Mouse (Mus musculus): ENCODE results near the gene Ddc.

The Ddc gene

DNA sequence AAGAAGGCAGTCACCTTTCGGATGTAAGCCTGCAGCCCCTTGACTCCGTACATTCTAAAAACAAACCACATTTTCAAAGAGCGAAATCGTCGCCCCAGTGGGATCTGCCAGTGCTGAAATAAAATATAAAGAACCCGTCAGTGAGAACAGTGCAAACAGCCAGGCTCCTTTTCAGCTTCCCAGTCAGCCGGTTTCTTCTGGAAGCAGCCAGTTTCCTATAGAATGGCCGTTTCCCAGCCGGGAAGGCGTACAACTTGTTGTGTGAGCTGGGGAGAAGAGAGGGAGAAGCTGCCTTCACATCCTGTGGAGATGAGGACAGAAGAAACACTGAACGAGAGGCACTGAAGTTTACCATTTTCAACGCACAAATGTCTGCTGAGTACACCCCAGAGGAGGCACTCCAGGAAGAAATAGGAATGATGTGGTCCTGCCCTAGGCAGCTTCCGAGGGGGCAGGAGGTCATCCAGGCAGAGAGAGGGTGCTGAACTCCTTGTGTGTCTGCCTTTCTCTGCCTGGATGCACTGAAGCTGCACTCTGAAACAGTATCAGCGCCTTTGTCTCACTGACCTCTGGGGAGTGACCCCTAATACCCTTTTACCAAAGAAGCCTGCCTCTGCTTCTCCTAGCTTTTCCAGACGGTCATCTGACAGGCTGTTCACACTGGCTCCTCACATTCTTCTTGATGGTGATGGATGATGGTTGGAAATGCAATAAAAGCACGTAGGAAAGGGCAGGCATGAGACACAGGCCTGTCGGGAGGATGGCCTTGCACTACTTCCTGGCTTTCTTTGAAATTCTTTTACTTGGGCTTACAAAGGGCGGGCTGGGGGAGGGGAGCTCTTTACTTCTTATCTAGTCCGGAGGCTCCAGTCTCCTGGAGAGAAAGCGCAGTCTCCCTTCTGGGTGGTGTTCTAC is 75.5 kb downstream of the Ddc start:
- no peak for DNase-seq

DNA sequence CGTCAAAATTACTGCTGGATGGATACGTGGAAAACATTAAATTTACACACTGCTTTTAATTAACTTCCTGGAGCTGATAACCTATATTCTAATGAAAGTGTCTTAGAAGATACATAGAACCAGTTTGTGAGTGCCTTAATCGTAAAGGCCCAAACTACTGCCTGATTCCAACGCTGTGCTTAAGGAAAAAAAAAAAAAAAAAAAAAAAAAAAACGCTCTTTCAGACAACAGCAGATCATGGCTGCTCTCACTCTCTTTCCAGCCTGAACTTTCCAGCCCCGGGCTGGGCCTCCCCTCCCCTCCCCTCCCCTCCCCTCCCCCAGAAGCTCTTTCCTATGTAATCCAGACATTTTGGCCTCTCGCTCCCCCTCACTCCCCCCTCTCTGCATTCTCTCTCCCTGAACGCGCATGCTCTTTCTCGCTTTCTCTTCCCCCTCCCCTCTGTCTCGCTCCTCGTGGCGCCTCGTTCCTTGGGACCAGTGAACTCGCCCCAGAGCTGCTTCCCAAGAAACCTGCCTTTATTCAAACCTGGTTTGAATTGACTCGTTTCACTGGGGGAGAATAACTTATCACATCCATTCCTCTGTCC is 76.5 kb downstream of the Ddc start:
- DNase-seq = no peak

DNA sequence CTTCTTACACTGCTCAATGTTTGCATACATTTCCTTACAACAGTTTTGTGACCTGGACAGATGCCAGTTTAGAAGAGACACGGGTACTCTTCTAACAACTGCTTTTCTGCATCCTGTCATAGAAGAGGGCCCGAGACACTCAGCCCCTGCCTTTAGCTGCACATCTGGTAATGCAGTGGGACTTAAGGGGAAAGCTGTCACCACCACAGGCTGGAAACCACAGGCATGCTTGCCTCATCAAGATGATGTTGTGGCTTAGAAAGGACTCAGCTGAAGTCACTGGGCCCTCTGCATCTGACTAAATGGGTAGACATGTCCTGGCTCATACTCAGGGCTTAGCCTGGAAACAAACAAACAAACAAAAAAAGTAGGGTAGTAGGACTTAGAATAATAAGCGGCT is 77.2 kb downstream of the Ddc start:
- peak; percentile 47 for DNase-seq

DNA sequence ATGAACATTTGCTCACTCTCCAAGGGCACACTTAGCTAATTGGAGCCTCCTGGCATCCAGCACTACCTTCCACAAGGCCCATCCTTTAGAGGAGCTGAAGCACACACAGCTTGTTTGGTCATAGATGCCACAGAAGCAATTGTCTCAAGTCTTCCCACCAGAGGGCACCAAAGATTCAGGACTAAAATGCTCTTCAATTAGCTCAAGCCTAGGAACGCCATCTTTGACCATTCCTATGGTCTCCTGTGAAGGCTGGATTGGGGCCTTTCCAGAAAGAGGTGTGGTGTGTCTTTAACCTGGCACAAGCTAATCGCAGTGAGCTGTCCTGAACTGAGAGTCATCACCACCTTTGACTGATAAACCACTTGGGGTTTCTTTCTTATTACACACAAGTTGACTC is 77.7 kb downstream of the Ddc start:
- peak; percentile 78 for DNase-seq

DNA sequence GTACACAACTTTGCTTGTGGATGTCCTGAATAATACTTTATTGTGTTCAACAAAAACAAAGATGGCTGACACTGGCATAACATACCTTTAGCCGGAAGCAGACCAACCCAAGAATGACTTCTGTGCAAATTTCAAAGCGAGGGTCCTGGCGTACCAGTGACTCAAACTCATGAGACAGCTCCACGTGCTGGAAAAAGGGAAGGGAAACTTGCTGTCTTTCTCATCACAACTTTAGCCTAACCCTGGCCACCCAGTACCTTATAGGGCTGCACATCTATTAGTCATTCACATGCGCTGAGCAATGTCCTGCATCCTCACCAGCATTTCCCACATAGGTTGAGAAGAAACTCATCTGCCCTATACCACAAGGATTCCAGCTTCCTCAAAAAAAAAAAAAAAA is 78.7 kb downstream of the Ddc start:
- DNase-seq = no peak

DNA sequence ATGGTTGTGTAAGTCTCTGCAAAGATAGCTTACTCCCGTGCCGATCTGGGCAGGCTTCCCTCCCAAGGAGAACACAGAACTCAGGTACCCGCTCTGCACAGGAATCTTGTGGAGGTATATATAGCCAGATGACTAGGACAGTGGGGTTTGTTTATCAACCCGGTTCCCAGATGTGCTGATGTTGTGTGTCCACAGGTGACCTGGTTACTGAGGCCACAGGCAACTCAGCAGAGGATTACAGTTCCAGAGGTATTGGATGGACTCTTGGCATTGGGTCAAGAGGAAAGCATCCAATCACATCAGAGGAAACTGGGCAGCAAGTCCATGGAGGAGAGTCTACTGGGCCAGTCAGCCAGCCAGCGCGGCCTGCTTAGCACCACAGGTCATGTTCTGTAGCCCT is 79.1 kb downstream of the Ddc start:
- DNase-seq = no peak

DNA sequence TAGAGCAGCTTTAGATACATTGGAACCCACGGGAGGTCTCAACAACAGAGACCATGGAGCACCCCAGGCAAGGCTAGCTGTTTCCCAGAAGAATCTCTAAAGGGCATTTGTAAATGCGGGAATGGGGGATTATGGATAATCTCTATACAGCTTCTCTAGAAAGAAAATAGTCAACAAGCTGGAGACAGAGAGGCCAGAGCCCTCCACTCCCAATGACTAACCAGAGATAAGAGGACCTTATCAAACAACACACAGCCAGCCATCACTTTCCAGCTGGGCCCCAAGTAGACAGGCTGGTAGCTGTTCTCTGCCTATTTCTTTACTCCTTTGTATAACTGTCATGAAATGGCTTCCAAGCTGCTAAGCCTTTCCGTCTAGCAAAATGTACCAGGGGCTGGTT is 82.2 kb downstream of the Ddc start:
- DNase-seq = no peak

DNA sequence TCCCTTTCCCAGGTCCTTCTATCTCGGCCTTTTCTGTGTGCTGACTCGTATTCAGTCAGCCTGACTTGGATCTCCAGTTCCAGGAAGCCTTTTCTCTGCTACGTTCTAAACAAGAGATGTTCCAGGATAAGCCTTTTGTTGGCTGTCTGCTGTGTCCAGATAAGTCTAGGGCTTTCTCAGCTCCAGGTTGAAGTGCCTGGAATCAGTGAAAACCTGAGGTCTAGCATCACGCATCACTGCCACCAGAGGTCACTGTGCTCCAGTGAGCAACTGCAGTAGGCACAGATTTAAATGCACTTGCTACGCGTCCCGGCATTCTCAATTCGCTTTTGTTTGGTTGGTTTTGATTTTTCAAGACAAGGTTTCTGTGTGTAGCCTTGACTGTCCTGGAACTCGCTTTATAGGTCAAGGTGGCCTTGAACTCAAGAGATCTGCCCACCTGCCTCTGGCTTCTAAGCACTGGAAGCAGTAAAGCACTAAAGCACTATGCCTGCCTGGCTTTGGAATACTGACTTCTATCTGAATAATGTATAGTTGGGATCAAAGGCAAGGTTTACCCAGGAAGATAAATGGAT is 86.0 kb downstream of the Ddc start:
- DNase-seq = peak; percentile 77

DNA sequence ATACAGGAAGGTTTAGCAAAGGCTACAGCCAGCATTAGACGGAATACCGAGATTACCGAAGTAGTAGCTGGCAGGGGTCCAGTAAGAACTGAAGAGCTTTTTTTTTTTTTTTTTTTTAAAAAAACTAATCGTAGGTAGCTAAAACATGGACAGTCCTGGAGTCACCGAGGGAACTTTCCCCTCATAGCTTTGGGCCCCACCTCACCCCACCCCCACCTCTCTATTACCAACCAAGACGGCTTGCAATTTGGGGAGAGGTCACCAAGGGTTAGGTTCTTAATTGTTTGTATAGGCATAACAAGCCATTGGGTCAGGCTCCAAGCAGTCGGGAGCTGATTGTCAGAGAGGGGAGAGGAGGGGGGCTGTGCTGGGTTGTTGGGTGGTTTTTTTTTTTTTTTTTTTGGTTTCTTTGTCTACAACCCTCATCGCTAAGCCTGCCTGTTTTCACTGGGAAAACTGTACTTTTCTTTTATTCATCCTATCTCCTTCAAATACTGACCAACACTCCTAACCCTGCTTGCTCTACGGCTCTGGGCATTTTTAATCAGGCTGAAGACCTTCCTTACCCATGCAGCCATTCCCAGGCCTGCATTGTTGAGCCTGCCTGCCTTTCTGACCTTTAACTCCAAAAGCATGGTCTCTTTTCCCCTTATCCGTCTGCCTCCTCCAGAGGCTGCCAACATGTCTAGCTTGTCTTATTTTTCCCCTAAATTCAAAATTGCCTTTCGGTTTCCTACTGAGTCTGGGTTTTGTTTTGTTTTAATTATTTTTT is 88.4 kb downstream of the Ddc start:
- no peak for DNase-seq

DNA sequence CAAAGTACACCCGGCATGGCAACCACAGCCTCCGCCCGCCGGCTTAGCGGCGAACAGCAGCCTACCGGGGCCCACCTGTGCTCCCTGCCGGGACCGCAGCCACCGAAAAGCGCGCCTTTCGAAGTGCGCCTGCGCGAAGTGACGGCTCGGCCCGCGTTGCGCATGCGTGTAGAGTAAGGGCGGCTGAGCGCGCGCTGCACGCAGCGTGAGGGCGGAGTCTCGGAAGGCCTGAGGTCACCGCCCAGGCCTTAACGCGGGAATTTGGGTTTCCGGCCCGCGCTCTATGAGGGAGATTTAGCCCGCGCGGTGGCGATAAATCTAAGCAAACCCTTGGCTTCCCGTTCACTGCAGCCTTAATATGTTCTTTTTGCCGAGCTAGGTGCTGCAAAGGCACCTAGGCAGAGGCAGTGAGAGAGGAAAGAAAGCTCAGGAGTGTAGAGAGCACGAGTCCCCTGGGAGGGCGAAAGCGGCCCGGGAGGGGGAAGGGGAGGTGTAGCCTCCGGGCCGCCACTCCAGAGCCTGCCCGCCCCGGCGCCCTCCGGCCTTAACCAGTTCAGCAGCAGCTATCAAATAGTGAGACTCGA is 89.0 kb downstream of the Ddc start, which contains the start of gene Fignl1:
Gene Fignl1 (minus strand): TSS at position 143 of the 584 bp plus-strand sequence.
- DNase-seq = peak; percentile 98

DNA sequence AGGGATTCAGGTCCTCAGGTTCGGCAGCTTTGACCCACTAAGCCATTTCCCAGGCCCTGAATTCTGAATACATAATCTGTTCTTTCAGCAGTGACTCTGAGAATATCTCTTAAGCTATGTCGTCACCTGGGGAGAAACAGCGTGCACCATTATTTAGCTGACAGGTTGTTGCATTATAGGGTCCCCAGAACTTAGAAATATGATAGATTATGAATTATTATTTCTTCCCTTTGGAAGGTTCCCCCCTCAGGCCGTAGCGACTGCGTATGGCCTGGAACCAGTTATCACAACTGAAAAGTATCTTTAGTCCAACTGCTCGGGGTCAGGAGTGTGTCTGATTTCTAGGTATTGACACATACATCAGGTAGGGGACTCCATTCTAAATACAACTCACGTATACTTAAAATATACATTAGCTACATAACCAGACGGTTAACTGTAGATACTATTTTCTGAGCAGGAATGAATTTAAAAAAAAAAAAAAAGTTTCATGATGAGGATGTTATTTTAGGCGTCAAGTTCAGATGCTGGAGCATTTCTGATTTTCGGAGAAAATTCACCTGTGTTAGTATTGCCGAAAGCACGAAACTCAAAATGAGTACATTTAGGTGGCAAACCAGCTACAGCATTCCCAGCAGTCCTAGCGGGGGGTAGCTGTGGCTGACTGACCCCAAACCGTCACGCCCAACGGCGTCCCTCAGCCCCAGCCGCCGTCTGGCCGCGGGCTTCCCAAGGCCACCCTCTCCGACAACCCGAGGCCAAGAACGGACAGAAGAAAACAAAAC is 89.7 kb downstream of the Ddc start:
- no peak for DNase-seq

DNA sequence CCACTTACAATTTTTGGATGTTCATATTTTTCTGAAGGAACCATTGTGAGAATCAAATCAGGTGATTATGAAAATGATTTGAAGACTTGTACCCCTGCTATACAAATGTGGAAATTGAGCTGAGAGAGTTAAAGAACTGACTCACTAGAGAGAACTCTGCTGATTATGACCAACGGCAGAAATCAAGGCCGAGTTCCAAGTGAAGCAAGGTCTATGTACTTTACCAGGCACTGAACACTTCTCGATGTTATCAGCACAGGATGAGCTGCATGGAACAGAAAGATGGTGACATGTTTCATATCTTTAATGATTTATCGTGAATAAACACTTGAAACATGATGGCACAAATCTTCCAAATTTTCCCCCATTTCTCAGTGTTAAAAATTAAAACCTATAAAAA is 92.0 kb downstream of the Ddc start:
- DNase-seq = no peak

DNA sequence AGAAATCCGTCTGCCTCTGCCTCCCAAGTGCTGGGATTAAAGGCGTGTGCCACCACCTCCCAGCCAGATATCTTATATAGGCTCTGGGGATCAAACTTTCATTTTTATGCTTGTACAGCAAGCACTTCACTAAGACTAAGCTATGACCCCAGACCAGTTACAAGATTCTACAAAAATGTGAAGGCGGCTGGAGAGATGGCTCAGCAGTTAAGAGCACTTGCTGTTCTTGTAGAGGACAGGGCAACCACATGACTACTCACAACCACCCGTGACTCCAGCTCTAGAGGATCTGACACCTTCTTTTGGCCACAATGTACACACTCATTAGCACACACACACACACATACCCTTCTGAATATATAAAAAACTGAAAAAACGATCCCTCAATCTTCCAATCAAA is 93.5 kb downstream of the Ddc start:
- DNase-seq = no peak

DNA sequence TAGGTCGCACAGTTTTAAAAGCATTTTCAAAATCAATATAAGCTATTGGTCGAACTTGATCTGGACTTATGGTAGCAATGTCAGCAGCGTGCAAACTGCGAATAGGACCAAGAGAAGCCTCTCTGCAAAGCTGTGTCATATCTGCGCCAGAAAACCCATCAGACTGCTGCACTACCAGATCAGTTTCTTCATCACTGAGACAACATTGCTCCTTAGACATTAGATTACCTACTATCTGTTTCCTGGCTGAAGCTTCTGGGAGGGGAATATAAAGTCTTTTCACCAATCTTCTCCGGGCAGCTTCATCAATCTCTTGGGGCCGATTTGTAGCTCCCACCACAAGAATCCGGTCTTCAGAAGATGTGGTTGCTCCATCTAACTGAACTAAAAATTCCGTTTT is 96.9 kb downstream of the Ddc start:
- DNase-seq = no peak

DNA sequence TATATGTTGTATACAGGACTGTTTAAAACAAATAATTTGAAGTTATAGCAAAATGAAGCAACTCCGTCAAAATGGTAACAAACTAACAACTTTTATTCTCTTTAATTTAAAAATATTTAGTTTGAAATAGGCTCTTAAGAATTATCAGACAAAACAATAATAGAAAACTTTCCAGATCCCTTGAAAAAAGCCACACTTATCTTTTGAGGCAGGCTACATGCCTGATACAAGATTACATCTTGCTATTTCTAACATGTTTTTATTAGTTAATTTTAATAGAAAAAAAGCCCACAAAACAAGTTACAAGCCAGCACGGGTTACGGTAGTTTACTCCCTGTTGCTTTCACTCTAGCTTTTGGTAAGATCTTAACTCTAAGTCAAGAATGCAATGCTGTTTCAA is 97.6 kb downstream of the Ddc start:
- no peak for DNase-seq

DNA sequence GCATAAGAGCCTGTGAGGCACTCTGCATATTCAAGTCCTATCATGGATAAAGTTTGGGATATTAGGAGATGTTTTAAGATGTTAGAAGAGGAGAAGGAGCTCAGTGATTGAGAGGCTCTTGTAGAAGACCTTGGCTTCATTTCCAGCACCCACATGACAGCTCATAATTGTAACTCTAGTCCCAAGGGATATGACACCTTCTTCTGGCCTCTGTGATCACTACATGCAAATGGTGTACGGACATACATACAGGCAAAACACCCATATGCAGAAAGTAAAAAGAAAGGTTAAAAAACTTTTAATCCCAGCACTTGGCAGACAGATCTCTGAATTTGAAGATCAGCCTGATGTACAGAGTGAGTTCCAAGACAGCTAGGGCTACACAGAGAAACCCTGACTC is 99.3 kb downstream of the Ddc start:
- no peak for DNase-seq

DNA sequence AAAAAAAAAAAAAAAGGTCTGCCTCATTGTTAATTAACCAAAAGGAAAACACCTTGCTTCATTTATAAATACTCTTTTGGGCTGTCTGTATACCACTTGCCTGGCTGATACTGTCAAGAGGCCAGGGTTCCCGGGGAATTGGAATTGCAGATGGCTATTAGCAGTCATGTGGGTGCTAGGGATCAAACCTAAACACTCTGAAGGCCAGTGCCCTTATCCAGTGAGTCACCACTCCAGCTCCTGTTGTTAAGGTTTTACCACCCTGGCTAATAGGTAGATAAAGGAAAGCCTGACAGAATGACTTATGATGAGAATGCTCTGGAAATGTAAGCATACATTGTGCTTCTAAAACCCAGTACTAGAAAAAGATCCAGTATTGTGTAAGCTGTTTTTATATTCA is 103.3 kb downstream of the Ddc start:
- no peak for DNase-seq

DNA sequence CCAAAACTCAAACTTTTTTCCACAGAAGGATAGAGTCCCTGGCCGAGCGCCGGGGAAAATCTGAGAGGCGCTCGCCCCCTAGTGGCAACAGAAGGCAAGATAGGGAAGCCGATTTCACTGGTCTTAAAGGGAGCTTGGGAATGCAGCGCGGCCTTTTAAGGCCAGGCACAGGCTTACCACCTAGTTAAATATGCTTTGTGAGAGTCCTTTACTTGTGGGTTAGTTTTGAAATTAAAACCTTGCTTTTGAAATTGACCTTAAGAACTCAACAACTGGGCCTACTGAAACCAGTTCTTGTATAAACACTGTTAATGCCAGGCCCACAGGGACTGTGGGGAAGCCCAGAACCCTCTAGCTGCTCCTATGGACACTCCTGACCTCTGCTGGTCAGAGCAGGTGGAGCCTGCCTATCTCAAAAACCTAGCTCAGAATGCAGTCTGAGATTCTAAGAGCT is 109.4 kb downstream of the Ddc start:
- peak; percentile 83 for DNase-seq

DNA sequence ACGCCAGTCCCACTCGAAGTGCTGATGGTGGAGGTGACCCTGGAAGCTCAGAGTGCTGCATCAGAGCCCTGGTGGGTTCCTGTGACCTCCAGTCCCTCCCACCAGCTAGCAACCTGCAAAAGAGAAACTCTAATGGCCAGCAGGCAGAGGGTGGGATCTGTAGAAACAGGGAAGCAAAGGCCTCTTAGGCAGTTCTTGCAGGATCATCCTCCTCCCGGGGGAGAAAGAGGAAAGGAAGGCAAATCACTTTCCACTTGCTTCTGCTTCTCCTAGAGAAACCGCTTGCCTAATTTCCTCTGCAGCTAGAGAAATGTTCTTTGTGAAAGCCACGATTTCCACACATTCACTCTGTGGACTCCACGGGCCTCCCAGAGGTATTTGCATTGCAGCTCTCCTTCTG is 112.5 kb downstream of the Ddc start:
- DNase-seq = no peak

DNA sequence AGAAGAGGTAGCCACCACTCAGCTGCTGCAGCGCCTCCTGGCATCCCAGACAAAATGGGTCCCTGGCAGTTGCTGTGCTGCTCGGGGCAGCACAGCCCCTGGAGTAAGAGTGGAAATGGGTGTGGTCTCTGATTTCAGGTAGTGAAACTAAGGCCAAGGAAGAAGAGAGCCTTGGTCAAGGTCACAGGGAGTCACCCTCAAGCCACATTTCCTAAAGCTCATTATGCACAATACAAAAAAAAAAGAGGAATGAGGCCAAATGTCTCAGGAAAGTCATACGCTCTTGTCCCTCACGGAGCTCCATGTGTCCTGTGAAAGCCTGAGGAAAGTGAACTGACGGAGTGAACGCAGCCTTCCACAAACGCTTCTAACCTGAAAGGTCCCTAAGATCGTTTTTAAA is 116.2 kb downstream of the Ddc start:
- DNase-seq = no peak

DNA sequence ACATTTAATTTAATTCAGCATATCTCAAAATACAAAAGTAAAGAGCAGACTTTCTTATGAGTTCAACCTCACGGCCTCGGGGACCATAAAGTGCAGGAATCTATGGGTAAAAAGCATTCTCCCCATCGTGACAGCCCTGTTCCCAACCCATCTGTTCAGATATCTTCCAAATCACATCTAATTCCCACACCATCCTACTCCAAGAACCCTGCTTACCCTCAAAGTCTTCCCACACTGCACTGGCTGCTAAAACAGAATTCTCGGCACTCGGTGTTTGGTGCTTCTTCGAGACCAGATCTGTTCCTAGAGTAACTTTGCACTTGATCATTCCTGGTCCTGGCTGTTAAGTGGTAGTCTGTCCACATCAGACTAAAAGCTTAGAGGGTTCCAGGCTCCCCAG is 119.6 kb downstream of the Ddc start:
- no peak for DNase-seq

DNA sequence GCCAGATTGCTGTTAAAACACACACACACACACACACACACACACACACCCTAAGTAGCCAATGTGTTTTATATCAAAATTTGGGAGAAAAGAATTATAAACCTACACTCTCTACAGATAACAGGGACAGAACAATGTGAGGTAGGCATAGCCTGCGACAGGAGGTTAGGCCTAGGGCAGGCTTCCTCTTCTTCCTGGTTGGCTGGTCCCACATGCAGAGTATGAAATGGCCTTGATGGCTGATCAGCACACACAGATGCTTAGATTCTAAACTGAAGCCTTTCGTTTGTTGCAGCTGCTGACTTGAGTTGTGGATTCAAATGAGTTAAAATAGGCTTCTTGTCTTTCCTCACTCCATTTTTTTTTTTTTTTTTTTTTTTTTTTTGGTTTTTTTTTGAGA is 120.1 kb downstream of the Ddc start:
- no peak for DNase-seq

Data from thymus, postnatal 14 days (tissue).